Mouse (Mus musculus) embryonic facial prominence, embryonic 14.5 days (tissue): ENCODE results near the gene Aldh2. TPM values are rescaled to one million over a fixed set of nuclear protein-coding genes. Genes with fewer than 3 reads are reported as not detected.

Experiments used
- ATAC-seq: fragments of 200-750 bp; cut with Nextera tagmentation; 2 replicates; pipeline ENCODE4 v1.8.0; 2017; ENCODE audit warnings: low read depth, moderate number of reproducible peaks, moderate TSS enrichment
- DNase-seq: peaks from one replicate; pipeline ENCODE4 v3.0.0-alpha.2; 2015; ENCODE audit warnings: low spot score
- H3K27ac ChIP-seq: fragments of 300-500 bp; sonication (generic); replicated peaks from 2 replicates; pipeline ENCODE4 v1.5.1; 2014; ENCODE audit warnings: low read depth, mild to moderate bottlenecking, low read length, moderate library complexity
- H3K27me3 ChIP-seq: fragments of 300-500 bp; sonication (generic); replicated peaks from 2 replicates; pipeline ENCODE4 v1.6.1; 2014; ENCODE audit warnings: low read length; ENCODE audit not compliant: control insufficient read depth, insufficient read depth
- H3K36me3 ChIP-seq: fragments of 300-500 bp; sonication (generic); 2 replicates; pipeline ENCODE4 v1.6.1; 2014; ENCODE audit warnings: low read length, mixed read lengths; ENCODE audit not compliant: control insufficient read depth, insufficient read depth
- H3K4me1 ChIP-seq: fragments of 300-500 bp; sonication (generic); 2 replicates; pipeline ENCODE4 v1.6.1; 2014; ENCODE audit warnings: antibody characterized with exemption, low read length; ENCODE audit not compliant: control insufficient read depth, insufficient read depth
- H3K4me2 ChIP-seq: fragments of 300-500 bp; sonication (generic); 2 replicates; pipeline ENCODE4 v1.6.1; 2014; ENCODE audit warnings: low read depth, mild to moderate bottlenecking, low read length, moderate library complexity, mixed read lengths
- H3K4me3 ChIP-seq: fragments of 300-500 bp; sonication (generic); 2 replicates; pipeline ENCODE4 v1.5.1; 2014; ENCODE audit warnings: low read depth, mild to moderate bottlenecking, low read length
- H3K9ac ChIP-seq: fragments of 300-500 bp; sonication (generic); 2 replicates; pipeline ENCODE4 v1.6.1; 2014; ENCODE audit warnings: low read depth, mild to moderate bottlenecking, low read length, moderate library complexity, mixed read lengths
- H3K9me3 ChIP-seq: fragments of 300-500 bp; sonication (generic); 2 replicates; pipeline ENCODE4 v1.6.1; 2016; ENCODE audit warnings: low read length; ENCODE audit not compliant: control insufficient read depth
- WGBS: fragments of 180-500 bp; shearing (Covaris S2); extraction: QIAGEN DNeasy Blood & Tissue Kit; methylation state at CpG from one replicate; pipeline ENCODE4 v1.1.7; 2014; 5-methylcytosine and 5-hydroxymethylcytosine counted together
- polyA plus RNA-seq: library from polyadenylated mRNA; unstranded; fragments of >200 nt; fragmentation: Nextera tagmentation; extraction: Ambion mirVana; gene quantifications from 2 replicates; pipeline ENCODE4 v1.2.1, GENCODE M21; 2014

Gene Aldh2
- polyA plus RNA-seq, 1 experiment from 2014 or later = 87.8 TPM

DNA sequence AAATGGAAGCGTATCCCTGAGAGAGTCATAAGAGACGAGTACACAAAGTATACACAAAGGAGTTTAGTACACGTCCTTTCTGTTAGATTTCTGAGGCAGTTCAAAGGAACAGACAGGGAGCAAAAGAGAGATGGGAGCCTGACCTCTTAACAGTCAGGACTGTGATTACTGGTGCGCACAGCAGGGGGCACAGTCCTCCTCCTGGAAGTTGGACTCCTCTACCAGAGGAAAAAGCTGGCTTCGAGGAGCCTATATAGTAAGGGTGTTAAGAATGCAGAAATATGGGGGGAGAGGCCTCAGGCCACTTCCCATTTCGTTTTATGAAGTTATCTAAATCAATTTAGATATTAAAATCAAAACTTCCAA is 47.1 kb downstream of the Aldh2 start:
- ATAC-seq = peak; percentile 45; the same call in 1 of the 2 replicates
- Histone ChIP-seq H3K27ac (peak overlapping the region; percentile 96), H3K4me2 (peak overlapping the region; percentile 82), H3K9me3 (no peaks in the 10 kb centered on the region), H3K4me3 (peak overlapping the region; percentile 97), H3K27me3 (no peaks in the 10 kb centered on the region), H3K9ac (peak overlapping the region; percentile 96), H3K36me3 (no peaks in the 10 kb centered on the region), H3K4me1 (peaks cover 14% of the 10 kb centered on the region; the same call in 1 of the 2 replicates)
- 36% methylated on average over 6 of the region's 6 CpGs for WGBS
- DNase-seq = peak; percentile 69

- 3% methylated on average over 38 of the region's 55 CpGs for WGBS
Observed at GRCm38 (mm10) chr5:121545793-121546529, 47.7 kb downstream of the Aldh2 start, which contains the start of gene Mapkapk5. Gene Mapkapk5 (minus strand): TSS chr5:121545905.

DNA sequence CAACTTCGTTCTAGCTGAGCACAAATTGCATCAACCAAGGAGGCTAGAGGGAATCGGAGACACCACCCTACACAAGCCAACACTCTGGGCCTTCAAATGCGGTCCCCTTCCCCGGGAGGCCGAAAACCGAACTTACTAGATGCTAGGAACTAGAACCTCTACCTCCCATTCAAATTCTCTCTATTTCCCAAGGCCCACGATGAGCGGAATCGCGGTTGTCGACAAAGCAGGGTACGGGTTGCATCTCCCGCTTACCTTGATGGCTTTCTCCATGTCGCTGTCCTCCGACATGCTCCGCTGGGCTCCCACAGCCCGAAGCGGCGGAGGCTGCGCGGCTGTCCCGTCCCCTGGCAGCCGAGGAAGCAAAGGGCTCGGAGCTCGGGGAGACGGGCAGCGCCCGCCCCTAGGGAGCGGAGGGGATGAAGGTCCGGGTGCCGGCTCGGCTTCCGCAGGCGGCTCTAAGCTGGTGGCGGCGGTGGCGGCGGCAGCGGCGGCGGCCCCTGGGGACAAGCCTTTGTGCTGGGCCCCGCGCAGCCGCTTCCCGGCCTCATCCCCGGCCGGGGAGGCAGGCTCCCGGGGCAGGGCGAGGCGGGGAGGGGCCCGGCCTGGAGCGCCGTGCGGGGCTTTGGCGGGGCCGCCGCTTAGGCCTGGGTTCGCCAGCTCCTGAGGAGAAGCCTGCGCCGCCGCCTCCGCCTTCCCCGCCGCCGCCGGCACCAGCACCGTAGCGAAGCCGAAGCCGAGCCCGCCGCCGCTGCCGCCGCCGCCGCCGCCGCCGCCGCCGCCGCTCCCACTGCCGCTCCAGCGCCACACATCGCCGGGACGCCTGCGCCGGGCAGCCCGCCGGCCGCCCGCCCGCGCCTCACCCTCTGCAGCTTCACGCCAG is 48.5 kb downstream of the Aldh2 start, which contains the start of the genes Adam1a and Gm42878:
TSS of gene Adam1a (minus strand) at position 573 of the 883 bp plus-strand sequence.
TSS of gene Gm42878 (minus strand) at position 573 of the 883 bp plus-strand sequence.
- peak; percentile 15 for DNase-seq
- 2% methylated on average over 25 of the region's 97 CpGs for WGBS
- H3K4me1 ChIP-seq = peaks cover 14% of the 10 kb centered on the region; the same call in 1 of the 2 replicates
- peak within 1 kb of the TSS; percentile 82 for H3K4me2 ChIP-seq
- peak within 1 kb of the TSS; percentile 96 for H3K27ac ChIP-seq
- ATAC-seq = peak; percentile 56
- no peaks in the 10 kb centered on the region for H3K36me3 ChIP-seq
- peak within 1 kb of the TSS; percentile 97 for H3K4me3 ChIP-seq
- H3K9me3 ChIP-seq = no peaks in the 10 kb centered on the region
- H3K9ac ChIP-seq = peak within 1 kb of the TSS; percentile 96
- no peaks in the 10 kb centered on the region for H3K27me3 ChIP-seq

More at GRCm38 (mm10) chr5:121545793-121546529, 47.7 kb downstream of the Aldh2 start, which contains the start of gene Mapkapk5:
- peak within 1 kb of the TSS; percentile 82 for H3K4me2 ChIP-seq
- H3K4me1 ChIP-seq = peaks cover 14% of the 10 kb centered on the region; the same call in 1 of the 2 replicates
- no peaks in the 10 kb centered on the region for H3K9me3 ChIP-seq
- peak within 1 kb of the TSS; percentile 96 for H3K9ac ChIP-seq
- no peaks in the 10 kb centered on the region for H3K27me3 ChIP-seq
- no peaks in the 10 kb centered on the region for H3K36me3 ChIP-seq
- H3K27ac ChIP-seq = peak within 1 kb of the TSS; percentile 96
- peak; percentile 97 for DNase-seq
- peak within 1 kb of the TSS; percentile 97 for H3K4me3 ChIP-seq
- peak; percentile 98 for ATAC-seq

- Histone ChIP-seq H3K4me3 (no peak overlapping the region), H3K9ac (no peak overlapping the region), H3K4me2 (no peak overlapping the region), H3K9me3 (no peaks in the 10 kb centered on the region), H3K27ac (no peak overlapping the region), H3K27me3 (no peaks in the 10 kb centered on the region), H3K36me3 (peaks cover 7% of the 10 kb centered on the region; the same call in 1 of the 2 replicates), H3K4me1 (peaks cover 14% of the 10 kb centered on the region; the same call in 1 of the 2 replicates)
- DNase-seq = no peak
- 82% methylated on average over 3 of the region's 3 CpGs for WGBS
- ATAC-seq = no peak
Observed at GRCm38 (mm10) chr5:121543370-121543769, 50.3 kb downstream of the Aldh2 start.

- H3K4me1 ChIP-seq = peaks cover 14% of the 10 kb centered on the region; the same call in 1 of the 2 replicates
- H3K27me3 ChIP-seq = no peaks in the 10 kb centered on the region
- WGBS = 88% methylated on average over 7 of the region's 7 CpGs
- H3K4me3 ChIP-seq = no peak overlapping the region
- no peak for DNase-seq
- no peak overlapping the region for H3K27ac ChIP-seq
- peaks cover 27% of the 10 kb centered on the region for H3K36me3 ChIP-seq
- H3K9me3 ChIP-seq = no peaks in the 10 kb centered on the region
- no peak overlapping the region for H3K9ac ChIP-seq
- H3K4me2 ChIP-seq = no peak overlapping the region
- no peak for ATAC-seq
Observed at GRCm38 (mm10) chr5:121541235-121541634, 52.4 kb downstream of the Aldh2 start.

GRCm38 (mm10) chr5:121540066-121540465 is 53.6 kb downstream of the Aldh2 start:
- no peak for DNase-seq
- WGBS = 92% methylated on average over 5 of the region's 5 CpGs
- no peak overlapping the region for H3K9ac ChIP-seq
- no peaks in the 10 kb centered on the region for H3K27me3 ChIP-seq
- H3K27ac ChIP-seq = no peak overlapping the region
- peaks cover 38% of the 10 kb centered on the region for H3K36me3 ChIP-seq
- peaks cover 14% of the 10 kb centered on the region; the same call in 1 of the 2 replicates for H3K4me1 ChIP-seq
- no peak overlapping the region for H3K4me2 ChIP-seq
- H3K4me3 ChIP-seq = no peak overlapping the region
- ATAC-seq = no peak
- H3K9me3 ChIP-seq = no peaks in the 10 kb centered on the region

DNA sequence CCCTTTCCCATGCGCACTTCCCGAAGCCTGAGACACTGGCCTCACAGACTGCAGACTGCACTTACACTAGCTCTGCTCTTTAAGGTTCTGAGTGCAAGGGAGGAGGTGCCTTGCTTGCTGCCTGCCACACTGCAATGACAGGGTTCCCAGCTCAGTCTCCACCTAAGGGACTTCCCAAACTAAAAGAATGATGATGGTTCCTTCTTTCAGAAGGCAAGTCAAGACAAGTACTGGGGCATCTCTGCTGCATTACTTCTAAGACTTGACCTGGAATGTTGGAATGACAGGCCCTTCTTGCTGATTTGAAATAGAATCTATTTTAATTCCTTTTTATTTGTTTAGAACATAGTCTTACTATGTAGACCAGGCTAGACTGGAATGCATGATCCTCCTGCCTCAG is 56.0 kb downstream of the Aldh2 start:
- ATAC-seq = no peak
- 88% methylated on average over 2 of the region's 2 CpGs for WGBS

DNA sequence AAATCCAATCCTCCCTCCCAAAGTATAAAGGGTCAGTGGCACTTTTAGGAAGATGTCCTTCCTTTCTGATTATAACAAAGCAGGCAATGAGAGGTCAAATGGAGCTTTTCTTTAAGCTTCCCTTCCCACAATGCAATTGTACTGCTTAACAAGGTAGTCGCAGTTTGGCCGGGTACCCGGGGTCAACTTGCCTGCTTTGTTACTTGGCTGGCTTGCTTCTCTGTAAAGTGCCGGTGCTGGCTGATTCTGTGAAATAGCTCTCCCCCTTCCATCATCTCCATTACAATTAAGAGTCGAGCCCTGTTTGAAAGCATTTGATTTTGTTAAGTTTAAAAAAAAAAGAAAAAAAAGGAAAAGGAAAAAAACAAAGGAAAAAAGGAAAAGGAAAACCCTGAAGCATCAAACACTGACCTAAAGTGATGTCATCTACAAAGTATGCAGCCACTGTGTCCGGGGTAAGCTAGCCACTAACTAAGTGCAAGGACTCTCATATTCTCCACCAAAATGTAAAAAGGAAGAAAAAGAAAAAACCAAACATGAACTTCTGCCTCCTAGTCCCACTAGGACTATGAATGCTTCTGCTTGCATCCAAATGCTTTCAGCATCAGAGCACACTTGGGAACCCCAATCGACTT is 56.6 kb downstream of the Aldh2 start:
- H3K27ac ChIP-seq = no peak overlapping the region
- ATAC-seq (no peak), DNase-seq (no peak)
- peaks cover 67% of the 10 kb centered on the region for H3K36me3 ChIP-seq
- no peak overlapping the region for H3K4me3 ChIP-seq
- no peaks in the 10 kb centered on the region for H3K27me3 ChIP-seq
- no peak overlapping the region for H3K4me2 ChIP-seq
- 73% methylated on average over 7 of the region's 7 CpGs for WGBS
- H3K9ac ChIP-seq = no peak overlapping the region
- H3K9me3 ChIP-seq = no peaks in the 10 kb centered on the region
- no peaks in the 10 kb centered on the region for H3K4me1 ChIP-seq

More for the DNA sequence above, 56.0 kb downstream of the Aldh2 start:
- no peaks in the 10 kb centered on the region for H3K4me1 ChIP-seq
- no peak overlapping the region for H3K4me2 ChIP-seq
- no peak for DNase-seq
- no peaks in the 10 kb centered on the region for H3K9me3 ChIP-seq
- no peak overlapping the region for H3K4me3 ChIP-seq
- H3K9ac ChIP-seq = no peak overlapping the region
- H3K36me3 ChIP-seq = peaks cover 62% of the 10 kb centered on the region
- H3K27ac ChIP-seq = no peak overlapping the region
- no peaks in the 10 kb centered on the region for H3K27me3 ChIP-seq
